Mouse (Mus musculus) G1E (cell line): ENCODE measurements at regions not wholly inside any gene's neighbourhood (a gene's known extent, or its start where the extent isn't known, plus 50 kb on each side); places are given as distances from the start of the nearest gene placed in this dataset.

Source experiments
- CTCF ChIP-seq: IDR thresholded peaks from 2 replicates; pipeline ENCODE4 v1.5.1; 2012; ENCODE audit warnings: low read depth, low read length, inconsistent platforms, mixed read lengths
- POLR2AphosphoS5 ChIP-seq: IDR thresholded peaks from 2 replicates; pipeline ENCODE4 v1.6.1; 2012; ENCODE audit warnings: low read depth, low read length, inconsistent platforms; ENCODE audit not compliant: insufficient replicate concordance

- TF ChIP-seq POLR2AphosphoS5 (no peak), CTCF (no peak)
These were observed 90.1 kb upstream of the Dyrk2 start for GRCm38 (mm10) chr10:118960076-118960475.
